Mouse (Mus musculus) midbrain, embryonic 11.5 days (tissue): ENCODE measurements around the gene Naa25. TPM values are rescaled to one million over a fixed set of nuclear protein-coding genes. Genes with fewer than 3 reads are reported as not detected.

ENCODE experiments used
- ATAC-seq: fragments of 200-750 bp; cut with Nextera tagmentation; 2 replicates; pipeline ENCODE4 v1.8.0; 2017; ENCODE audit warnings: moderate TSS enrichment, moderate library complexity; ENCODE audit not compliant: low FRiP score
- DNase-seq: peaks from one replicate; pipeline ENCODE4 v3.0.0; 2015; ENCODE audit warnings: low spot score; ENCODE audit errors: missing footprints
- H3K27ac ChIP-seq: fragments of 300-500 bp; sonication (generic); 2 replicates; pipeline ENCODE4 v1.5.1; 2014; ENCODE audit warnings: low read depth, low read length
- H3K27me3 ChIP-seq: fragments of 300-500 bp; sonication (generic); 2 replicates; pipeline ENCODE4 v1.6.1; 2014; ENCODE audit warnings: mild to moderate bottlenecking, low read length, moderate library complexity, mixed read lengths; ENCODE audit not compliant: control insufficient read depth, insufficient read depth
- H3K36me3 ChIP-seq: fragments of 300-500 bp; sonication (generic); 2 replicates; pipeline ENCODE4 v1.6.1; 2014; ENCODE audit warnings: mild to moderate bottlenecking, low read length, moderate library complexity, mixed read lengths; ENCODE audit not compliant: control insufficient read depth, insufficient read depth
- H3K4me1 ChIP-seq: fragments of 300-500 bp; sonication (generic); 2 replicates; pipeline ENCODE4 v1.6.1; 2014; ENCODE audit warnings: low read length; ENCODE audit not compliant: control insufficient read depth, insufficient read depth
- H3K4me2 ChIP-seq: fragments of 300-500 bp; sonication (generic); 2 replicates; pipeline ENCODE4 v1.6.1; 2014; ENCODE audit warnings: mild to moderate bottlenecking, moderate library complexity
- H3K4me3 ChIP-seq: fragments of 300-500 bp; sonication (generic); 2 replicates; pipeline ENCODE4 v1.5.1; 2014; ENCODE audit warnings: low read depth, low read length
- H3K9ac ChIP-seq: fragments of 300-500 bp; sonication (generic); 2 replicates; pipeline ENCODE4 v1.6.1; 2014; ENCODE audit warnings: low read length
- H3K9me3 ChIP-seq: fragments of 300-500 bp; sonication (generic); 2 replicates; pipeline ENCODE4 v1.6.1; 2016; ENCODE audit warnings: low read length; ENCODE audit not compliant: control insufficient read depth
- WGBS: fragments of 180-500 bp; shearing (Covaris S2); extraction: QIAGEN DNeasy Blood & Tissue Kit; methylation state at CpG from one replicate; pipeline ENCODE4 v1.1.7; 2014; 5-methylcytosine and 5-hydroxymethylcytosine counted together
- polyA plus RNA-seq: library from polyadenylated mRNA; unstranded; fragments of >200 nt; fragmentation: Nextera tagmentation; extraction: Ambion mirVana; gene quantifications from 2 replicates; pipeline ENCODE4 v1.2.1, GENCODE M21; 2014

Naa25 gene
- polyA plus RNA-seq, 1 experiment from 2014 or later: 46.9 TPM

DNA sequence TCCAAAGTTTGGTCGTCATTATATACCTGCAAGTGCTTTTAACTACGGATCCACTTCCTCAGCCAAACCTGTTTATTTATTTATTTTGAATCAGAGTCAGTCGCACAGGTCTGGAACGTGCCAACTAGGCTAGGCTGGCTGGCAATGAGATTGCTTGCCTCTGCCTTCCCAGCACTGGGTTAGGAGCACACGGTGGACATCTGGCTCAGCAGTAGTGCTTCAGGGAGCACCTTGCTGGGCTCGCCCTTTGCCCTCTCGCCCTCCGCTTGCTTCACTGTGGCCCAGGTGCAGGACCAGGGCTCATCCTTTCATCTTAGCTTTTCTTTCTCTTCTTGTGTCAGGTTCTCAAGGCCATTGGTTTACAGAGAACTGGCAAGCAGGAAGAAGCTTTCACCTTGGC is 10.1 kb downstream of the Naa25 start:
- H3K4me1 ChIP-seq: no peaks in the 10 kb centered on the region
- WGBS: 95% methylated on average over 8 of the region's 8 CpGs
- 0 out of 2 replicates have a peak, but pooled peaks cover 8% of the 10 kb centered on the region for H3K36me3 ChIP-seq
- H3K27me3 ChIP-seq: no peaks in the 10 kb centered on the region
- no peak overlapping the region for H3K27ac ChIP-seq
- DNase-seq: peak; percentile 47
- H3K4me3 ChIP-seq: no peak overlapping the region
- no peak for ATAC-seq
- H3K9me3 ChIP-seq: no peaks in the 10 kb centered on the region
- H3K4me2 ChIP-seq: no peak overlapping the region
- no peak overlapping the region for H3K9ac ChIP-seq

- Histone ChIP-seq H3K36me3 (peaks cover 27% of the 10 kb centered on the region), H3K27me3 (no peaks in the 10 kb centered on the region), H3K9me3 (no peaks in the 10 kb centered on the region), H3K4me3 (no peak overlapping the region), H3K4me1 (no peaks in the 10 kb centered on the region), H3K27ac (no peak overlapping the region), H3K4me2 (no peak overlapping the region), H3K9ac (no peak overlapping the region)
- no peak for ATAC-seq
- WGBS: 97% methylated on average over 4 of the region's 4 CpGs
- peak; percentile 31 for DNase-seq
Observed at GRCm38 (mm10) chr5:121410975-121411374, 13.2 kb downstream of the Naa25 start.

DNA sequence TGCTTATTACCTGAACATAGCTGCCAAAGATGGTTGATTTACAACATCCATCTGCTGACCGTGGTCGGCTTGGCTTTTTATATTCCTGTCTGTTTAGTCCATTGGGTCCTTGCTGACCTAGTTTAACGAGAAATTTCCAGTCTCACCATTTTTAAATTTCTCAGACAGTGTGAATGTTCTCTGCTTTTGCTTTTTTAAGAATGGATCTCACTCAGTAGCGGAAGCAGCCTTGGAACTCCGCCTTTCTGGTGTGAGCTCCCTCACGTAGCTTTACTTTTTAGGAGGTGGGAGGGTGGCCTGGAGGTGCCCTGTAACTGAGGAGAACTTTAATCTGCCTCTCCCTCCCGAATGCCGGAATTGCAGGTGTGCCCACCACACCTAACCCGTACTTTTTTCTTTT is 23.0 kb downstream of the Naa25 start:
- H3K4me2 ChIP-seq: no peak overlapping the region
- H3K4me3 ChIP-seq: no peak overlapping the region
- no peak overlapping the region for H3K9ac ChIP-seq
- no peaks in the 10 kb centered on the region for H3K9me3 ChIP-seq
- no peaks in the 10 kb centered on the region for H3K4me1 ChIP-seq
- no peaks in the 10 kb centered on the region for H3K27me3 ChIP-seq
- peaks cover 39% of the 10 kb centered on the region for H3K36me3 ChIP-seq
- H3K27ac ChIP-seq: no peak overlapping the region
- 94% methylated on average over 9 of the region's 9 CpGs for WGBS
- no peak for DNase-seq
- ATAC-seq: no peak

GRCm38 (mm10) chr5:121422787-121423186 is 25.1 kb downstream of the Naa25 start:
- Histone ChIP-seq H3K36me3 (peaks cover 40% of the 10 kb centered on the region), H3K4me3 (no peak overlapping the region), H3K4me1 (no peaks in the 10 kb centered on the region), H3K4me2 (no peak overlapping the region), H3K27me3 (no peaks in the 10 kb centered on the region), H3K9ac (no peak overlapping the region), H3K9me3 (no peaks in the 10 kb centered on the region), H3K27ac (no peak overlapping the region)
- DNase-seq (no peak), ATAC-seq (no peak)
- 95% methylated on average over 6 of the region's 6 CpGs for WGBS

- H3K4me3 ChIP-seq: no peak overlapping the region
- no peaks in the 10 kb centered on the region for H3K27me3 ChIP-seq
- ATAC-seq (no peak), DNase-seq (no peak)
- no peak overlapping the region for H3K27ac ChIP-seq
- no peaks in the 10 kb centered on the region for H3K9me3 ChIP-seq
- no peak overlapping the region for H3K9ac ChIP-seq
- H3K4me2 ChIP-seq: no peak overlapping the region
- 93% methylated on average over 10 of the region's 10 CpGs for WGBS
- H3K36me3 ChIP-seq: peaks cover 40% of the 10 kb centered on the region
- H3K4me1 ChIP-seq: no peaks in the 10 kb centered on the region
Observed at GRCm38 (mm10) chr5:121423297-121423696, 25.6 kb downstream of the Naa25 start.

- WGBS: 97% methylated on average over 3 of the region's 3 CpGs
- no peak overlapping the region for H3K4me3 ChIP-seq
- no peaks in the 10 kb centered on the region for H3K4me1 ChIP-seq
Observed at GRCm38 (mm10) chr5:121428954-121429353, 31.2 kb downstream of the Naa25 start.

DNA sequence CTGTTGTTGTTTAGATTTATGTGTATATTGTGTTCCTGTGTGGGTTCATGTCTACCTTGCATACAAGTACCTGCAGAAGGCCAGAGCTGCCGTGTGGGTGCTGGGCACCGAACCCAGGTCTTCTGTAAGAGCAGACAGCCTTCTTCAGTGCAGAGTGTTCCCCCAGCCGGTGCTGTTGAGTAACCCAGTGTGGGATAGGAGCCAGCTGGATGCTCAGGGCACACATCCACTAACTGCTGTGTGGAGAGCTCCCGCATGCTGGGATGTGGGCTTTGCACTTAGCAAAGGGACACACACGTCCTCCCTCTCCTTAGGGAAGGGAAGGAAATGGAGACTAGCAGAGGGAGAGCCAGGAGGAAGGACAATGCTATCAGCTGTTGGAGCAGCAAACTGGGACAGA is 40.4 kb downstream of the Naa25 start:
- Histone ChIP-seq H3K9me3 (no peaks in the 10 kb centered on the region), H3K4me2 (no peak overlapping the region), H3K4me3 (no peak overlapping the region), H3K9ac (no peak overlapping the region), H3K27ac (no peak overlapping the region), H3K27me3 (no peaks in the 10 kb centered on the region), H3K4me1 (no peaks in the 10 kb centered on the region), H3K36me3 (peaks cover 42% of the 10 kb centered on the region)
- DNase-seq (no peak), ATAC-seq (no peak)
- WGBS: 94% methylated on average over 5 of the region's 5 CpGs

More at GRCm38 (mm10) chr5:121428954-121429353, 31.2 kb downstream of the Naa25 start:
- no peaks in the 10 kb centered on the region for H3K27me3 ChIP-seq
- no peak overlapping the region for H3K9ac ChIP-seq
- DNase-seq: no peak
- peaks cover 53% of the 10 kb centered on the region for H3K36me3 ChIP-seq
- H3K4me2 ChIP-seq: no peak overlapping the region
- no peak for ATAC-seq
- no peak overlapping the region for H3K27ac ChIP-seq
- no peaks in the 10 kb centered on the region for H3K9me3 ChIP-seq

- Histone ChIP-seq H3K27me3 (no peaks in the 10 kb centered on the region), H3K9ac (no peak overlapping the region), H3K9me3 (no peaks in the 10 kb centered on the region), H3K4me2 (no peak overlapping the region), H3K4me1 (no peaks in the 10 kb centered on the region), H3K4me3 (no peak overlapping the region), H3K27ac (no peak overlapping the region), H3K36me3 (peaks cover 40% of the 10 kb centered on the region)
- DNase-seq: no peak
- 91% methylated on average over 11 of the region's 11 CpGs for WGBS
- no peak for ATAC-seq
Observed at GRCm38 (mm10) chr5:121438756-121439155, 41.0 kb downstream of the Naa25 start.

- H3K9ac ChIP-seq: no peak overlapping the region
- H3K9me3 ChIP-seq: no peaks in the 10 kb centered on the region
- H3K4me3 ChIP-seq: no peak overlapping the region
- no peak overlapping the region for H3K27ac ChIP-seq
- no peaks in the 10 kb centered on the region for H3K4me1 ChIP-seq
- no peak overlapping the region for H3K4me2 ChIP-seq
- H3K36me3 ChIP-seq: peaks cover 42% of the 10 kb centered on the region
- ATAC-seq (no peak), DNase-seq (peak; percentile 93)
- H3K27me3 ChIP-seq: no peaks in the 10 kb centered on the region
- WGBS: 89% methylated on average over 3 of the region's 3 CpGs
Observed at GRCm38 (mm10) chr5:121443548-121443947, 45.8 kb downstream of the Naa25 start.

- H3K36me3 ChIP-seq: peaks cover 40% of the 10 kb centered on the region; the same call in 1 of the 2 replicates
- 91% methylated on average over 5 of the region's 5 CpGs for WGBS
Observed at GRCm38 (mm10) chr5:121444870-121445269, 47.1 kb downstream of the Naa25 start.

More at GRCm38 (mm10) chr5:121444870-121445269, 47.1 kb downstream of the Naa25 start:
- no peak overlapping the region for H3K4me2 ChIP-seq
- H3K4me1 ChIP-seq: no peaks in the 10 kb centered on the region
- no peaks in the 10 kb centered on the region for H3K27me3 ChIP-seq
- H3K9ac ChIP-seq: no peak overlapping the region
- no peaks in the 10 kb centered on the region for H3K9me3 ChIP-seq
- no peak for ATAC-seq
- no peak overlapping the region for H3K27ac ChIP-seq
- no peak overlapping the region for H3K4me3 ChIP-seq
- DNase-seq: no peak
